Mouse (Mus musculus): Measurements from ENCODE around the gene Pnmal2. TPM values are rescaled to one million over a fixed set of nuclear protein-coding genes. Genes with fewer than 3 reads are reported as not detected.

Pnmal2 gene
- polyA plus RNA-seq (2014; fragmentation: Illumina TruSeq; extraction: RNeasy Lipid Tissue Mini Kit (QIAGEN cat#74804); ENCODE audit: low read depth, low replicate concordance) = 10.4 TPM

DNA sequence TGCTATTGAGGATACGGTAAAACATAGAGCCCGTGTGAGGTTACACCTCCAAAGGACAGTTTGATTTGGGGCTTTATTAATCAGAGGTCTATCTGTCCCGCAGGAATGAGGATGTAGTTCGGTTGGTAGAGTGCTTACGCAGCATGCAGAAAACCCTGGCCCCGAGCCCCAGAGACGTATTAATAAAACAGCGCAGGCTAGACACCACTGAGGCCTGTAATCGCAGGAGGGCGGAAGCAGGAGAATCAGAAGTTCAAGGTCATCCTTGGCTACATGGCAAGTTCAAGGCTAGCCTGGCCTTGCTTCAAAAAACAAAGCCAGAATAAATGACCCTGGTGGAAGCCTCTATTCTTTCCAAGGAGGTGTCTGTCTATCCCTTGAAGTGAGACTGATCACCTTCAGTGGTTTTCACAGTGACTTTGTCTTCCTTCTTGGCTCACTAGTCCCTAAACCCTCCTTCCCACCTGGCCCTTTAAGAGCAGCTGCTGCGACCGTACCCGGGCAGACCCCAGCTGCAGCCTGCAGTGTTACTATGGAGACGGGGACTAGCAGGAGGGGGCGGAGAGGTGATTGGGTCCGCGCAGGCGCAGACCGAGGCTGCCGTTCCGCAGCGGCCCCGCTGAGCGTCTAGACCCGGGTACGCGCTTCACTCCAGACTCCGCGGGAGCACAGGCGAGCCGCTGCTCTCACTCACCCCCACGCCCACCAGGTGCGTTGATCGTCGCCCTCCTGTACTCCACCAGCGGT is at the start of gene Pnmal2:
Gene Pnmal2, plus strand, starts transcription at position 622 of the 747 bp plus-strand sequence.

DNA sequence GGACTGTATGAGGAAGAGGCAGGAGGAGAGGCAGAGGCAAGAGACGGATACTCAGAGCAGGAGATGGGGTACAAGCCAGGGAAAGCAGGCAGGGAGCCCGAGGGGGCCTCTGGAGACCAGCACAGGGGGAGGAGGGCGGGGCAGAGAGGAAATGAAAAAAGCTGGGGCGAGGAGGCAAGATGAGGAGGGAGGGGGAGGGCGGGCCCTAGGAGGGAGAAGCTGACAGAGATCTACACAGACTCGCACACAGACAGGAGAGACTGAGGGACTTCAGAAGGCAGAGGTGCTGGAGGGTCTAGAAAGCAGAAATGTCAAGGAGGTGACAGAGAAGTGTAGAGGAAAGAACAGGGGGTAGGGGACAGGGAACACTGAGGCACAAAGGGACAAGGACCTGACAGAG is 38.2 kb upstream of the Pnmal2 start, which contains the start of gene Ptgir:
Gene Ptgir, plus strand, starts transcription at position 210 of the 400 bp plus-strand sequence.

DNA sequence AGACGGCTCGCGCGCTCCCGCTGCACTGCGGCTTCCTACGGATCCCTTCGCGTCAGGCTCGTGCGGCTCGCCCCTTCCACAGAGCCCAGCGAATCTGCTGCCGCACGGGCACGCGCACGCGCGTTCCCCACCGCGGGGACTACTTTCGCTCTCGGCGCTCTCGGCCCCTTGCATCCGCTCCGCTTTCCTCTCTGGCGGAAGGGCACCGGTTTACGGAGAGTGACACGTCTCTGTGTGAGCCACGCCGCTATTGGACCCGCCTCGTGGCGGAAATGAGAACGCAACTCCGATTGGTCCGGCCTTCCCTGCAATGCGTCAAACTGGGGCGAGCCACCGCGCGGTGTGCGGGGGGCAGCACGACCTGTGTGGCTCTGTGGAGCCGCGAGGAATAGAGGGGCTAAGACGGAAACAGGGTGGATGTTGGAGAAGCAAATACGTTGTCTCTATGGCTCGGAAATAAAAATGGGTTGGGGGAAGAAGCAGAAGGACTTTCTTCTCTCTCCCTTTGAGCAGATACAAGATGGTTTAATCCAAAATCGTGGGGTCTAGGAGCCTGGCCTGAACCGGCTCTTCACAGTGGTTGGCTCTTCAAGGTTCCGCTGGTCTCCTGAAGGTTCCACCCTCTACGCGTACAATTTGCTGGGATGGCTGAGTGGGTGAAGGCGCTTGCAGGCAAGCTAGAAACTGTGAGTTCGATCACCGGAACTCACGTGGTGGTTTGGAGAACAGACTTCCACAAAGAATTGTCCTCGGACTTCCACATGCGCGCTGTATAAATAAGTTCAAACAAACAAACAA is 20.2 kb upstream of the Pnmal2 start, which contains the start of gene Calm3:
Gene Calm3, minus strand, starts transcription at position 78 of the 798 bp plus-strand sequence.

DNA sequence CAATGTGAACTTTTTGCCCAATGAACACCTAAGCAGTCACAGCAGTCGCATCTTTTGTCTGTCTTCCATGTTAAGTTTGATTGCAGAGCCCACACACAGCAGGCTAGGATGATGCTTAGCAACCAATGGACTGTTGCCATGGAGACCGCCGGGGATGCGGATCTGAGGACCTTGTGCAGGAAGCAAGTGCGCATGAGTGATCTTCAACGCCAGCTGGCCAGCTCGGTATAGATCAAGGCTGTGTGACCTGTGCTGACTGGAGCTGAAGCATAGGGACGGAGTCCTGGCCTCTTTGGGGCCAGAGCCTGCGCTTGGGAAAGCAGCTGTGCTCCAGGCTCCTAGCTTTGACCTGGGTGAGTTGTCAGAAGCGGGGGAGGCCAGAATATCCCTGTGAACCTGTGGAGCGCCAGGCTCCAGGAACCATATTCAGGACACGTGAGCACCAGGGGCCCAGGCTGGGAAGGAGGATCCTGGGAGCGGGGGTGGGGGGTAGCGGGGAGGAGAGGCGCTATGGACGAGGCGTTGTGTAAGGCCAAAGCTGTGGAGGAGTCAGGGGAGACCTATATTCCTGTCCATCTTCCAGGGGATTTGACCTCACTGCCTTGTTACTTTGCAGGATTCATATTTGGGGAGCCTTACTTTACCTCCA is 15.2 kb downstream of the Pnmal2 start, which contains the start of gene Pnmal1:
Gene Pnmal1, plus strand, starts transcription at position 141 of the 649 bp plus-strand sequence.

DNA sequence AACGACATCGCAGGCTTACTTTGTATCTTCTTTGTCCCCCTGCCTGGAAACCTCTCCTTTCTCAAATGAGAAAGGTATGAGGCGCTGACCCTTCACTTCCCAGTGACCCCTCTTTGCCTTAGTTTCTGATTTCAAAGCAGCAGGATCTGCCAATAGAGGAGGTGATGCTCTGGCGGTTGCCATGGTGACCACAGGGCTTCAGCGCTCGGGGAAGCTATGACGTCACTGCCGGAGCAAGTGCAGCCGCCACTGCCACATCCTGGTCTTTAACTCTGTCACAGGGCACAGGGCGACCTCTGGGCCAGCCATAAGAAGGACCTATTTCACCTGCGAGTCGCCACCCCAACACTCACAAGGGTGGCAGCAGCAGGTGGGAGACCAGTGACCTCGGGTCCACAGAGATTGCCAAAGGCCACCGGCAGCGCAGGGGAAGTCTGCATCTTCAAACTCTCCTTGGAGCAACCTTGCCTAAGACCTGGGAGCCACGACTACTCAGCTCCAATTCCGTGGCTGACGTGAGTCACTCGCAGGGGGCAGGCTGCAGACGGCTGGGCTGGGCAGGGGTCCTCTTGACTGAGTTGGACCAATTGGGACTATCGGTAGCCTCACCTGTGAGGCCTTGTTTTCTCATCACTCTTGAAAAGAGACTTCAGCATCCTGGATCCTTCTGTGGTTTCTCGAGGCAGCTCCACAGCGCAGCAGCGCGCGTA is 38.5 kb downstream of the Pnmal2 start, which contains the start of gene Gm42372:
Gene Gm42372, plus strand, starts transcription at position 228 of the 710 bp plus-strand sequence.

DNA sequence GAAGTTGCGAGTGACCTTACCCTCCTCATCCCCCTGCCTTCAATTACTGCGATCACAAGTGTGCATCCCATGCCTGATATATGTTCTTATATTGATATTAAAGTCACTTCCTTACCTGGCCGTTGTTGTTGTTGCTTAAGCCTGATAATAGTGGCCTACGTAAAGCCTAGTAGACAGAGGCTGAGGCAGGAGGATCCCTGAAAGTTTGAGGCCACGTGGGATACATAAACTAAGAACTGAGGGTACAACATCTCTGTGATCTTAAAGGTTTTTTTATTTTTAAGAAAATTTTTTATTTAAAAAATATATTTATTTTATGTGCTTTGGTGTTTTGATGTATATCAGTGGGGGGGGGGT is 47.9 kb downstream of the Pnmal2 start, which contains the start of gene Ccdc8:
Gene Ccdc8, plus strand, starts transcription at position 258 of the 357 bp plus-strand sequence.

Other genes with a start within 250 kb of the Pnmal2 start
- gene Ceacam9, start 222.8 kb upstream of the Pnmal2 start, polyA plus RNA-seq (2014; fragmentation: Illumina TruSeq; extraction: RNeasy Lipid Tissue Mini Kit (QIAGEN cat#74804); ENCODE audit: low read depth, low replicate concordance) = not detected
- 82.0 TPM for gene Ap2s1, start 206.3 kb upstream of the Pnmal2 start, polyA plus RNA-seq (2014; fragmentation: Illumina TruSeq; extraction: RNeasy Lipid Tissue Mini Kit (QIAGEN cat#74804); ENCODE audit: low read depth, low replicate concordance)
- 3.7 TPM for gene Slc1a5, start 163.3 kb upstream of the Pnmal2 start, polyA plus RNA-seq (2014; fragmentation: Illumina TruSeq; extraction: RNeasy Lipid Tissue Mini Kit (QIAGEN cat#74804); ENCODE audit: low read depth, low replicate concordance)
- 47.0 TPM for gene Strn4, start 128.8 kb upstream of the Pnmal2 start, polyA plus RNA-seq (2014; fragmentation: Illumina TruSeq; extraction: RNeasy Lipid Tissue Mini Kit (QIAGEN cat#74804); ENCODE audit: low read depth, low replicate concordance)
- gene Fkrp, start 128.0 kb upstream of the Pnmal2 start, polyA plus RNA-seq (2014; fragmentation: Illumina TruSeq; extraction: RNeasy Lipid Tissue Mini Kit (QIAGEN cat#74804); ENCODE audit: low read depth, low replicate concordance) = 1.6 TPM
- 0.29 TPM for gene Prkd2, start 101.8 kb upstream of the Pnmal2 start, polyA plus RNA-seq (2014; fragmentation: Illumina TruSeq; extraction: RNeasy Lipid Tissue Mini Kit (QIAGEN cat#74804); ENCODE audit: low read depth, low replicate concordance)
- 2.9 TPM for gene Dact3, start 69.4 kb upstream of the Pnmal2 start, polyA plus RNA-seq (2014; fragmentation: Illumina TruSeq; extraction: RNeasy Lipid Tissue Mini Kit (QIAGEN cat#74804); ENCODE audit: low read depth, low replicate concordance)
- 0.85 TPM for gene Gng8, start 52.9 kb upstream of the Pnmal2 start, polyA plus RNA-seq (2014; fragmentation: Illumina TruSeq; extraction: RNeasy Lipid Tissue Mini Kit (QIAGEN cat#74804); ENCODE audit: low read depth, low replicate concordance)
- not detected for gene Ptgir, start 38.2 kb upstream of the Pnmal2 start, polyA plus RNA-seq (2014; fragmentation: Illumina TruSeq; extraction: RNeasy Lipid Tissue Mini Kit (QIAGEN cat#74804); ENCODE audit: low read depth, low replicate concordance)
- gene Calm3, start 20.6 kb upstream of the Pnmal2 start, polyA plus RNA-seq (2014; fragmentation: Illumina TruSeq; extraction: RNeasy Lipid Tissue Mini Kit (QIAGEN cat#74804); ENCODE audit: low read depth, low replicate concordance) = 125 TPM
- gene Pnmal1, start 15.0 kb downstream of the Pnmal2 start, polyA plus RNA-seq (2014; fragmentation: Illumina TruSeq; extraction: RNeasy Lipid Tissue Mini Kit (QIAGEN cat#74804); ENCODE audit: low read depth, low replicate concordance) = 8.2 TPM
- 2.9 TPM for gene Gm42372, start 38.4 kb downstream of the Pnmal2 start, polyA plus RNA-seq (2014; fragmentation: Illumina TruSeq; extraction: RNeasy Lipid Tissue Mini Kit (QIAGEN cat#74804); ENCODE audit: low read depth, low replicate concordance)
- 0.48 TPM for gene Ccdc8, start 48.0 kb downstream of the Pnmal2 start, polyA plus RNA-seq (2014; fragmentation: Illumina TruSeq; extraction: RNeasy Lipid Tissue Mini Kit (QIAGEN cat#74804); ENCODE audit: low read depth, low replicate concordance)
- 11.6 TPM for gene Ppp5c, start 83.2 kb downstream of the Pnmal2 start, polyA plus RNA-seq (2014; fragmentation: Illumina TruSeq; extraction: RNeasy Lipid Tissue Mini Kit (QIAGEN cat#74804); ENCODE audit: low read depth, low replicate concordance)
- gene Hif3a, start 117.7 kb downstream of the Pnmal2 start, polyA plus RNA-seq (2014; fragmentation: Illumina TruSeq; extraction: RNeasy Lipid Tissue Mini Kit (QIAGEN cat#74804); ENCODE audit: low read depth, low replicate concordance) = 2.0 TPM
- 0.27 TPM for gene Psg16, start 129.4 kb downstream of the Pnmal2 start, polyA plus RNA-seq (2014; fragmentation: Illumina TruSeq; extraction: RNeasy Lipid Tissue Mini Kit (QIAGEN cat#74804); ENCODE audit: low read depth, low replicate concordance)
- 1.1 TPM for gene Ceacam3, start 205.6 kb downstream of the Pnmal2 start, polyA plus RNA-seq (2014; fragmentation: Illumina TruSeq; extraction: RNeasy Lipid Tissue Mini Kit (QIAGEN cat#74804); ENCODE audit: low read depth, low replicate concordance)

Measured in testis, adult 10 weeks (tissue).